In the genomic region with DNA sequence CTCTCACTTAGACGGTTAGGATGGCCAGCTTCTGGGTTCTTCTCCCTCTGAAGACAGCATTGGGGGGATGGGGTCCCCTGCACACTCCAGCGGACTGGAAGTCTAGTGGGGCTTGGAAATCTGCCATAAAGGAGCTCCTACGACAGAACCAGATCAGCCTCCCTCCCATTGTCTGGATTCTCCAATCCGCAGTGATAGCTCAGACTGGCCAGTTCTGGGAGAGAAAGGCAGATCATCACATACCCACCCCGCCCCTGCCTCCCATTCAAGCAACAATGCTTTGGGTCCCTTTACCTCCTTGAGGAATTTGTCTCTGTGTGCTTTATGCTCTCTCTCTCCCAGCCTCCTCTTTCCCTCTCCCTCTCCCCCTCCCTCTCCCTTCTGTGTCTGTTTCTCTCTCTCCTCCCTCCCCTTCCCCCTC, we compare ENCODE assay signal across 15 mouse cellular contexts.
DNase-seq lines count a peak whose midpoint lies in the region; ATAC-seq and TF ChIP-seq lines count a peak whose summit lies in the region.
"Had no signal": no experiment of that assay in that cellular context is flagged by ENCODE, and none has a peak within 500 bp of the region (broad histone marks: within the 10 kb centered on the region; RNA-seq: fewer than 3 reads in every experiment).

No protein-coding gene starts in this region.

- no peak for TF ChIP-seq EP300 in lung, postnatal 0 days (IDR thresholded peaks at IDR 0.05)

- ATAC-seq in lung, embryonic 14.5 days (ENCODE audit: insufficient read depth) = peak; percentile 45; the same call in 1 of the 2 replicates
- ATAC-seq in lung, postnatal 0 days = no peak
- peak; percentile 53 for ATAC-seq in forebrain, embryonic 15.5 days (replicated peaks)
- no peak for ATAC-seq in midbrain, postnatal 0 days (ENCODE audit: low FRiP score)
- ATAC-seq in erythroid progenitor cell, adult 5-6 weeks (replicated peaks; ENCODE audit: low FRiP score, poor library complexity, severe bottlenecking) = no peak
- no peak for ATAC-seq in liver, embryonic 12.5 days
- ATAC-seq: CD4-positive, CD25-positive, alpha-beta regulatory T cell, adult 4 months; intestine, embryonic 15.5 days; Patski had no signal

- TF ChIP-seq CTCF in lung, embryonic 14.5 days (IDR thresholded peaks at IDR 0.05; ENCODE audit: low read depth) = no peak
- no peak for TF ChIP-seq CTCF in lung, postnatal 0 days (IDR thresholded peaks at IDR 0.05)
- TF ChIP-seq CTCF in midbrain, postnatal 0 days (IDR thresholded peaks at IDR 0.05) = no peak

- H3K9me3 ChIP-seq in lung, embryonic 14.5 days (ENCODE audit: low read depth, low read length) = no peaks in the 10 kb centered on the region
- no peaks in the 10 kb centered on the region for H3K9me3 ChIP-seq in lung, postnatal 0 days (ENCODE audit: low read length)
- no peaks in the 10 kb centered on the region for H3K9me3 ChIP-seq in forebrain, embryonic 15.5 days
- no peaks in the 10 kb centered on the region for H3K9me3 ChIP-seq in midbrain, postnatal 0 days (ENCODE audit: low read length)
- no peaks in the 10 kb centered on the region for H3K9me3 ChIP-seq in liver, embryonic 12.5 days (replicated peaks)
- H3K9me3 ChIP-seq: intestine, embryonic 15.5 days; liver, embryonic 13.5 days had no signal

- H3K36me3 ChIP-seq in lung, embryonic 14.5 days (ENCODE audit: insufficient read depth) = no peaks in the 10 kb centered on the region
- H3K36me3 ChIP-seq in lung, postnatal 0 days (ENCODE audit: insufficient read depth, low read length) = no peaks in the 10 kb centered on the region
- H3K36me3 ChIP-seq in forebrain, embryonic 15.5 days = no peaks in the 10 kb centered on the region
- no peaks in the 10 kb centered on the region for H3K36me3 ChIP-seq in midbrain, postnatal 0 days (ENCODE audit: insufficient read depth, low read length)
- H3K36me3 ChIP-seq in liver, embryonic 12.5 days = no peaks in the 10 kb centered on the region
- H3K36me3 ChIP-seq: intestine, embryonic 15.5 days; liver, embryonic 13.5 days had no signal

- H3K27me3 ChIP-seq in lung, embryonic 14.5 days (ENCODE audit: insufficient read depth, low read length) = no peaks in the 10 kb centered on the region
- H3K27me3 ChIP-seq in lung, postnatal 0 days (replicated peaks; ENCODE audit: insufficient read depth, low read length) = no peaks in the 10 kb centered on the region
- H3K27me3 ChIP-seq in forebrain, embryonic 15.5 days = no peaks in the 10 kb centered on the region
- H3K27me3 ChIP-seq in midbrain, postnatal 0 days (ENCODE audit: insufficient read depth, low read length) = no peaks in the 10 kb centered on the region
- H3K27me3 ChIP-seq in liver, embryonic 12.5 days (replicated peaks) = no peaks in the 10 kb centered on the region
- H3K27me3 ChIP-seq: intestine, embryonic 15.5 days; liver, embryonic 13.5 days; Patski had no signal

- H3K4me1 ChIP-seq in lung, embryonic 14.5 days (ENCODE audit: insufficient read depth) = peaks cover 13% of the 10 kb centered on the region; the same call in 1 of the 2 replicates
- H3K4me1 ChIP-seq in lung, postnatal 0 days (ENCODE audit: insufficient read depth, low read depth, low read length) = no peaks in the 10 kb centered on the region
- peaks cover 9% of the 10 kb centered on the region for H3K4me1 ChIP-seq in forebrain, embryonic 15.5 days
- H3K4me1 ChIP-seq in midbrain, postnatal 0 days (ENCODE audit: insufficient read depth, low read length) = peaks cover 4% of the 10 kb centered on the region; the same call in 1 of the 2 replicates
- no peaks in the 10 kb centered on the region for H3K4me1 ChIP-seq in liver, embryonic 12.5 days
- H3K4me1 ChIP-seq: intestine, embryonic 15.5 days; liver, embryonic 13.5 days had no signal

- peak; percentile 59 for DNase-seq in lung, embryonic 14.5 days
- DNase-seq in lung, postnatal 0 days (ENCODE audit: low spot score) = no peak
- peak; percentile 50 for DNase-seq in embryo, embryonic 10.5 days (ENCODE audit: low spot score)
- peak; percentile 40 for DNase-seq in midbrain, postnatal 0 days (ENCODE audit: low spot score)
- DNase-seq: adrenal gland, postnatal 14 days; gastrocnemius, postnatal 36 days; liver, embryonic 13.5 days; lung, postnatal 4 days had no signal

- no peak overlapping the region for H3K9ac ChIP-seq in lung, embryonic 14.5 days
- H3K9ac ChIP-seq in lung, postnatal 0 days (replicated peaks; ENCODE audit: low read depth) = no peak overlapping the region
- no peak overlapping the region for H3K9ac ChIP-seq in forebrain, embryonic 15.5 days (replicated peaks)
- H3K9ac ChIP-seq in midbrain, postnatal 0 days (replicated peaks; ENCODE audit: low read length, poor library complexity, severe bottlenecking) = no peak overlapping the region
- no peak overlapping the region for H3K9ac ChIP-seq in liver, embryonic 12.5 days
- H3K9ac ChIP-seq: intestine, embryonic 15.5 days; liver, embryonic 13.5 days had no signal

- H3K4me2 ChIP-seq in lung, embryonic 14.5 days = no peak overlapping the region
- no peak overlapping the region for H3K4me2 ChIP-seq in lung, postnatal 0 days (replicated peaks; ENCODE audit: low read depth, low read length)
- H3K4me2 ChIP-seq in forebrain, embryonic 15.5 days (replicated peaks) = no peak overlapping the region
- H3K4me2 ChIP-seq in midbrain, postnatal 0 days (ENCODE audit: low read depth, low read length, poor library complexity, severe bottlenecking) = no peak overlapping the region
- H3K4me2 ChIP-seq in liver, embryonic 12.5 days = no peak overlapping the region
- H3K4me2 ChIP-seq: intestine, embryonic 15.5 days; liver, embryonic 13.5 days had no signal

- H3K4me3 ChIP-seq in lung, embryonic 14.5 days (ENCODE audit: low read depth, low read length) = no peak overlapping the region
- no peak overlapping the region for H3K4me3 ChIP-seq in lung, postnatal 0 days (ENCODE audit: low read depth, low read length)
- H3K4me3 ChIP-seq in forebrain, embryonic 15.5 days = no peak overlapping the region
- H3K4me3 ChIP-seq in midbrain, postnatal 0 days (ENCODE audit: low read depth, low read length) = no peak overlapping the region
- no peak overlapping the region for H3K4me3 ChIP-seq in liver, embryonic 12.5 days
- H3K4me3 ChIP-seq: intestine, embryonic 15.5 days; liver, embryonic 13.5 days; myocyte had no signal

- H3K27ac ChIP-seq in lung, embryonic 14.5 days (ENCODE audit: low read depth) = no peak overlapping the region
- no peak overlapping the region for H3K27ac ChIP-seq in lung, postnatal 0 days (ENCODE audit: low read length)
- 0 out of 2 replicates have a peak overlapping the region, but pooled peaks have one; percentile 11 for H3K27ac ChIP-seq in forebrain, embryonic 15.5 days (replicated peaks)
- no peak overlapping the region for H3K27ac ChIP-seq in midbrain, postnatal 0 days (ENCODE audit: low read depth, low read length)
- no peak overlapping the region for H3K27ac ChIP-seq in liver, embryonic 12.5 days
- H3K27ac ChIP-seq: intestine, embryonic 15.5 days; liver, embryonic 13.5 days had no signal

- 23% methylated on average over 5 of the region's 5 CpGs for whole genome bisulfite sequencing in lung, embryonic 14.5 days
- WGBS in lung, postnatal 0 days = 36% methylated on average over 5 of the region's 5 CpGs
- 20% methylated on average over 5 of the region's 5 CpGs for WGBS in forebrain, embryonic 15.5 days
- 20% methylated on average over 5 of the region's 5 CpGs for WGBS in midbrain, postnatal 0 days
- WGBS in liver, embryonic 12.5 days (ENCODE audit: insufficient replicate concordance) = 56% methylated on average over 5 of the region's 5 CpGs

Comparison
In these comparisons a context has a peak if more than half of its experiments do, and no peak if none do; other contexts are left out.
1. ATAC-seq: peak in lung, embryonic 14.5 days (single experiment) and forebrain, embryonic 15.5 days (single experiment); none in lung, postnatal 0 days (single experiment), midbrain, postnatal 0 days (single experiment), erythroid progenitor cell, adult 5-6 weeks (single experiment) and liver, embryonic 12.5 days (single experiment).